Mouse (Mus musculus): ENCODE results near the gene Gm20388. TPM values are rescaled to one million over a fixed set of nuclear protein-coding genes. Genes with fewer than 3 reads are reported as not detected.
"Not testable (repeated sequence)": the region's sequence is repeated elsewhere in the genome, so short reads cannot be mapped to it uniquely, and the experiment has no call there.

The Gm20388 gene
- total RNA-seq, 1 experiment from 2014 or later = 3.6 TPM

DNA sequence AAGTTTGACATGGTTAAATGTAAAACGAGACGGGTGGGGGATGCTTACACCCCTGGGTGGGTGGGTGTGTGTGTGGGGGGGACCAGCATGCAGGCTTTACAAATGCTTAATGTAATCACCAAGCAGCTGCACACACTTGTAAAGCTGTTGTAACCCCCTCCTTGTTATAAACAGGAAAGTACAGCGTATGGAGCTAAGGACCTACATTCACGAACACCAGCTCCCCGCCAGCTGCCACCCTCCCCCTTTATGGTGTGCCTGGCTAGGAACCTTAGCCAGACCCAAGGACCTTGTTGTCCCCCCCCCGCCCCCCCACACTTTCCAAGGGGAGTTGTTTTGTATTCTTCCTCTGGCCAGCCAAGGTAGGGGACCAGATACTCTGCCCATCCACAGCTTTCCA, 1216.1 kb downstream of the Gm20388 start:
- no peak for DNase-seq

DNA sequence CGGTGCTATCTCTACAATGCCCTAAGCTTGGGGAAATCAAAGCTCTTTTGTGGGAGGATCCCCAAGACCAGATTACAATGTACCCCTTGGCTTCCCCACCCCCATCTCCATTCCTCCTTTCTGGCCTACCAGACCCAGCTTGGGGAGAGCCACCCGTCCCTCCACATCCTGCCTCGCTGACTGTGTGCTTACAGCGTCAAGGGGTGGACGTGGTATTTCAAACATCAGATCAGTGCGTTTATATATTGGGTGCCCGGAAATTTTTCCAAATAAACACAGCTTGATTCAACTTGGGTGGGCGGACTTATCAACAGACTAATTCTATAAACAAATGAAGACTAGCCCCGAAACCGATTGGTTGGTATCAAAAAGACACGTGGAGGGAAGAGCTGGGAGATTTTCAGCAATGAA, 1216.7 kb downstream of the Gm20388 start:
- no peak for DNase-seq

DNA sequence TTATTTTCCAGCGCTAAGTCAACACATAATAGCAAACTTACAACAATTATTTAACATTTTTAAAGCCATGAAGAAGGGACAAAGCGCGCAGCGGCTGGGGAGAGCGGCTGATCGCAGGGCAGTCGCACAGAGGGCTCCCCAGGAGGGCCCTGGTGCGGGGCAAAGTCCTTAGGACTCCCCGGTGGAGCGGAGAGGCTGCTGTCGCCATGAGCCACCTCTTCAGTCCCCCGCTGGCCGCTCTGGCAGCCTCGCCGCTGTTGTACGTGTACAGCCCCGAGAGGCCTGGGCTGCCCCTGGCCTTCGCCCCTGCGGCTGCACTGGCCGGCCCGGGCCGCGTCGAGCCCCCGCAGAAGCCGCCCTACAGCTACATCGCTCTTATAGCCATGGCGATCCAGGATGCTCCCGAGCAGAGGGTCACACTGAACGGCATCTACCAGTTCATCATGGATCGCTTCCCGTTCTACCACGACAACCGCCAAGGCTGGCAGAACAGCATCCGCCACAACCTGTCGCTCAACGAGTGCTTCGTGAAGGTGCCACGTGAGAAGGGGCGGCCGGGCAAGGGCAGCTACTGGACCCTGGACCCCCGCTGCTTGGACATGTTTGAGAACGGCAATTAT, 1217.2 kb downstream of the Gm20388 start, which contains the start of gene Foxl1:
Gene Foxl1 (plus strand): TSS at position 185 of the 620 bp plus-strand sequence.
- DNase-seq = no peak

DNA sequence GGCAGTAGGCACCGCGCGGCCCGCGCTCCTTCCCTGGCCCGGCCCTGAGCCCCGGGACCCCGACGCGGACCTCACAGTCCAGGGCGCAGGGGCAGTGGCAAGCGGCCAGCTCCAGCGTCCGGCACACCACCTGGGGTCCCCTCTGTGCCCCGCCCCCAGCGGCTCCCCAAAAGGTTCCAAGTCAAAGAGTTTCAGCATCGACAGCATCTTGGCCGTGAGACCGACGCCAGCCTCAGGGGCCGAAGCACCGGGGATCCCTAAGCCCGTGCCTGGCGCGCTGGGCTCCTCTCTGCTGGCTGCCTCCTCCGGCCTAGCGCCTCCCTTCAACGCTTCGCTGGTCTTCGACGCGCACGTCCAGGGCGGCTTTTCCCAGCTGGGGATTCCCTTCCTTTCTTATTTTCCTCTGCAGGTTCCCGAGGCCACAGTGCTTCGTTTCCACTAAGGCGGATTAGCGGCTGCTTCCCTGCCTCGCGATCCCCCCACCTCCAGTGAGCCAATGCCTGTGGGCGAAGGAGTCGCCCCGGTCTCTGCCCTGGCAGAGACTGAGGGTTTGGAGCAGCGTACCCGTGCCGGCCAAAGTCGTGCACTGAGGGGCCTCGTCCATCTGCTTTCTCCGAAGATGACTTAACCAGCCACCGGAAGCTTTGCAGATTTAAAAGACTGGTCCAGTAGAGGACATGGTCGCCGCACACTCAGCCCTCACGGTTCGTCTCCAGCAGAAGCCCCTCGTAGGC, 1218.1 kb downstream of the Gm20388 start:
- no peak for DNase-seq

DNA sequence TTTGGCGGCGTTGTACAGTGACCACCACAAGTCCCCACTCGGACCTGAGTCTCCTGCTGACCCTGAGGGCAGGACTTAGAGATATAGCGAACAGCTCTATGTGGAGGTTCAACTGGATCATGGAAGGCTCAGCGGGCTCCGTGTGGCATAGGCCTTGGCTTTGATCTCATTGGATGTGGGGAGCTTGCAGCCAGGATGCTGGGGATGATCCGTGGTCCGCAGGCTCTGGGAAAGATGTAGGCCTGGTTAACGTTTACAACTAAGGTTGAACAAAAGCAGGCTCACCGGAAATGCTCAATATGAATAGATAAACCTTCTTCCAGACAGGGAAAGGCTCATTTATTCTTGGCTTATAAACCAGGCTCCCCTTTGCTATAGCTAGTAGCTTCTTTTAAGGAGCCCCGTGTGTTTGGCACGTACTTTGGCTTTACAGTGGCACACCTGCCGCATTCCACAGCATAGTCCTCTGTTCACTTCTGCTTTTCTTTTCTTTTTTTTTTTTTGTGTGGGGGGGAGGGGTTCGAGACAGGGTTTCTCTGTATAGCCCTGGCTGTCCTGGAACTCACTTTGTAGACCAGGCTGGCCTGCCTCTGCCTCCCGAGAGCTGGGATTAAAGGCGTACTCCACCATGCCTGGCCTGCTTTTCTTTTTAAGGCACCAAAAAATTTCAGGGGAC, 1218.8 kb downstream of the Gm20388 start:
- DNase-seq = no peak

DNA sequence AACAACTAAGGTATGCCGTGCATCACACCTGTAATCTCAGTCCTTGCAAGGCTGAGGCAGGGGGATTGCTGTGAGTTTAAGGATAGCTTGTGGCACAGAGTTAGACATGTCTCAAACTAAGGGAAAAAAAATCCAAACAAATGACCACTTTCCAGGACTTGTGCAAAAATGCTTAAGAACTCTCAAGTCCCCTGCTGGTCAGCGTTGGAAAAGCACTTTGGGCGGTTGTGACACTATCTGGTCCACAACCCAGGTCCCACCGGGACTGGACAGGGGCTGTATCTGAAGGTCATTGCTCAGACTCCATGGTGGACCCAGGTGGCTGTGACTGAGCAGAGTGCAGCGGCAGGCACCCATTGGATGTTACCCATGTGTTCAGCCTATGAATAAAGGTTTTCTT, 1219.9 kb downstream of the Gm20388 start:
- no peak for DNase-seq

DNA sequence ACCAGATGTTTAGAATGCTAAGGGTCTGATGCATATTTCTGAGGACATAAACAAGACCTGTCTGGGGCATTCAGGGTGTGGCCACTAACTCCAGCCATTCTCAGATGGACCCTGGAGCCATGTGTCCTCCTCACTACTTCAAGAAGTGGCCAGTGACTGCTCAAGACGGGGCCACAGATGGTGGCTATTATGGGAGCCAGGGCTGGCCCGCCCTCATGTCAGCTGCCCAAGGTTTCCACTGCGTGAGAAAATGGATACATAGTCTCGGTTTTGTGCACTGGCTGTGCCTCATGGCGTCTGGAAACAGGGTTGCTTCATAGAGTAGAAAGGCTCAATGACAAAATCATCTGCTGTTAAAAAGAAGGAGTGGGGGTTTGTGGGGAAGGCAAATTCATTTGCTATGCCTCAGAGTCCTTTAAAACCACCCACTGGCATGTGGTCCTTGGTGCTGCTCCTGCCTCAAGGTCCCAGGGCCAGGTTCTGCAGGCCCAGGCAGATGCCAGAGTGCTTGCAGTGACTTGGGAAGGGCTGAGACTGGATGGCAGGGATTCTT, 1222.4 kb downstream of the Gm20388 start:
- DNase-seq = no peak

DNA sequence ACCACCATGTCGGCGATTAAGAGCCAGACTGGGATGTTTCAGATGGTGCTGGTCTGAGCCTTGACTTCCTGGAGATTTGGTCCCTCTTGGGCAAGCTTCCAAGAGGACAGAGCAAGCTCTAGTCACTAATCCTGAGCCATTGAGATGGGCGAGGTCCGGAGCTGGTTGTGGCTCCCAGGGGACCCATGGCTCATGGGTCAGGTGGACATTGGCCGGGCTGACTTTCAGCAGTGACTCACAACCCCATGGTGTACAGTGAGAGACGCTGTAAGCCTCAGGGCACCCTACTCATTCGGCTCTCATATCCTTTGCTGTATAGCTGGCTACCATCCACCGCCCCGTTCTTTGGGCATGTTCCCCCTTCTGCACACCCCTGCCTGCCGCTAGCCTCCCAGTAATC, 1223.5 kb downstream of the Gm20388 start:
- no peak for DNase-seq

DNA sequence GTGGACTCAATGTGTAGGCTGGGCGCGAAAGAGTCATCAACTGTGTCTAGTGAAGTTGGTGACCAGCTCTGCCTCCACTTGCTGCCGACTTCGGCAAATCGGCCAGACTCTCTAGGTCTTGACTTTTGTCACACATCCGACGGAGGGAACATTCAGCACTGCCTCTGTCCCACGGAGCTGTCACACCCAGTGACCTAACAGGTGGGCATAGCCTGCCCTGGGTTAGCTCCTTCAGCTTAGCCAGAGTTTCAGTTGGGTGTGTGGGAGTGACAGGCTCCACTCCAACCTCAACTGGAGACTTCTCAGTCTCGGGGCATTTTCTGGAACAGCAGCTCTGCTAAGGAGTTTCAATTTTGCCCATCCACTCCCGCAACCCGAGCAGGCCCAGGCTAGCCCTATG, 1223.9 kb downstream of the Gm20388 start:
- DNase-seq = no peak

DNA sequence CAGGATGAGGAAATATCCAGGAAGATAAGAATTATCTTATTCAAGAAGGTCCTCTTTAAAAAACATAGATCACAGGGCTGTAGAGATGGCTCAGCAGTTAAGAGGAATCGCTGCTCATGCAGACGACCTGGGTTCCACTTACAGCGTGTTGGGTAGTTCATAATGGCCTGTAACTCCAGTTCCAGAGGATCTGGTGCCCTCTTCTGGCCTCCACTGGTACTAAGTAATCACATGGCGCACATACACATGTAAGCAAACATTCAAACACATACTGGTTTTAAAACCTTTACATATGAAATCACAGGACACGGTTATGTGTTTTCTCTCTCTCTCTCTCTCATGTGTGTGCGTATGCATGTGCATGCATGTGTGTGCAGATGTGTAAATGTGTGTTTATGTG, 1226.2 kb downstream of the Gm20388 start:
- no peak for DNase-seq

DNA sequence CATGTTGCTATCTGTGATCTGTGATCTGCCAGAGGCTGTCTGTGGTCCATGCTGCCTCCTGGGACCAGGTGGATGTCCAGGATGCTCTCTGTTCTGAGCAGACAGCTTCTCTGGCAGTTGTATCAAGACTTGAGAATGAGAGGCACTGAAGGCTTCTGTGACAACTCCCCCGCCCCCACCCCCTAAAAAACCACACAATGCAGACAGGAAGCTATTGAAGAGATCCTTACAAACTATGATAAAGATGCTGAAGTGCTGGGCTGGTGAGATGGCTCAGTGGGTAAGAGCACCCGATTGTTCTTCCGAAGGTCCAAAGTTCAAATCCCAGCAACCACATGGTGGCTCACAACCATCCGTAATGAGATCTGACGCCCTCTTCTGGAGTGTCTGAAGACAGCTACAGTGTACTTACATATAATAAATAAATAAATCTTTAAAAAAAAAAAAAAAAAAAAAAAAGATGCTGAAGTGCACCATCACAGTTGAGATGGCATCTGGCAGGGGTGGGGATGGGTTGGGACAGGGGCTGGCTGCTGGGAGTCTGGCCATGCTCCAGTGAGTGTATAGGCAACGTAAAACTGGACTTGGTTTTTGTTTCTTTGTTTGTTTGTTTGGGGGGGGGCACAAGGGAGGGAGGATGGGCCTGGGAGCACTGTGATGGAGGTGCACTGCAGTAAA, 1235.0 kb downstream of the Gm20388 start:
- not testable (repeated sequence) for DNase-seq

DNA sequence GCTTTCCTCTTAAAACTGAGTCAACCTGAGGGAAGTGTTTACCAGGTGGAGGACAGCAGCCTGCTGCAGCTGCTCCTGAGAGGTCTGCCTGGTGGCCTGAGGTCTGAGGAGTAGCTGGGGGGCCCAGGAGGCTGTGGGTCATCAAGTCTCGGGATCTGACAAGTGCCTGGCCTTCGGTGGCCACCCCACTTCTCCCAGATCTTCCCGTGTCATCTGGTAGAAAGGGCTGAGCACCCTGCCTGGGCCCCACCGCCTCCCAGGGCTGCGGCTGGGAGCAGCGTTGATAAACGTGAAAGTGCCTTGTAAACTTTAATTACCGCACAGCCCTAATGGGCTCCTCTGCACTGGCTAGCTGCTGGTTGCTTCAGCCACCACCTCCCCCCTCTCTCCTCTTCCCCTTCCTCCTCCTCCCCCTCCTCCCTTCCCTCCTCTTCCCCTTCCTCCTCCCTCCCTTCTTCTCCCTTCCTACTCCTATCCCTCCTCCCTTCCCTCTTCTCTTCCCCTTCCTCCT, 1238.0 kb downstream of the Gm20388 start:
- no peak for DNase-seq

DNA sequence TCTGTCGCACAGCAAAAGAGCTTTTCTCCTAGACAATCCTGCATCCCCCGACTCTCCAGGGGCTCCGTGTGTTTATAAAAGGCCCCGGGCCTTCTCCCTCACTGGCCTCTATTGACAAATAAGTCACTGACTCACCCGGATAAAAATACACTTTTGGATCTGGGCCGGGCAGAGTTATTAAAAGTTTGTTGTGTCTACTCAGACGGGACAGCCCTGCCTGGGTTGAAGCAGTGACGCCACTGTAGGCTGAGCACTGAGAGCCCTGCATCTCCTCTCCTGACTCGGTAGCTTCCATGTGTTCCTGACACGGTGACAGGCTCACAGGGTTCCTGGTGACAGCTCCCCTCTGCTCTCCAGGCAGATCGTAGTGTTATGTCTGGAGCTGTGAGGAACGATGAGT, 1241.8 kb downstream of the Gm20388 start:
- DNase-seq = no peak

DNA sequence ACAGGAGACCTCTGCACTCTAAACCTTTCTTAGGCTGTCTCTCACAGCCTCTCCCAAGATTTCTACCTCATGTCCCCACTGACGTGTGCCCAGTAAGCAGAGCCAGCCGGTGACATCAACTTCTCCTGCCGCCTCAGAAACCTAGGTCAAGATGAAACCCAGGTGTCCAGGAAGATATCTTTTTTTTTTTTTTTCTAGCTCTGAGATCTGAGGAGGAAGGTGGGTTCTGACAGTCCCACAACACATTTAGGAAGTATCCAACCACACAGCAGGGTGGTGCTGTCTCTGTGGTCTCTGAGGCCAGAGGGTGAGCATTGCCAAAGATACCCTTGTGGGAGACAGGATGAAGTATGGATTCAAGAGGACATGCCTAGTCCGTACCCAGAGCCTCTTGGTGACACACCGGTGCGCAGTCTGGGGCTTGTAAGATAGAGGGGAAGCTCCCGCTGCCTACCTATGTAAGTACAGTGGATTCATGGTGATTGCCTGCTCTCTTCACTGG, 1246.4 kb downstream of the Gm20388 start:
- no peak for DNase-seq

DNA sequence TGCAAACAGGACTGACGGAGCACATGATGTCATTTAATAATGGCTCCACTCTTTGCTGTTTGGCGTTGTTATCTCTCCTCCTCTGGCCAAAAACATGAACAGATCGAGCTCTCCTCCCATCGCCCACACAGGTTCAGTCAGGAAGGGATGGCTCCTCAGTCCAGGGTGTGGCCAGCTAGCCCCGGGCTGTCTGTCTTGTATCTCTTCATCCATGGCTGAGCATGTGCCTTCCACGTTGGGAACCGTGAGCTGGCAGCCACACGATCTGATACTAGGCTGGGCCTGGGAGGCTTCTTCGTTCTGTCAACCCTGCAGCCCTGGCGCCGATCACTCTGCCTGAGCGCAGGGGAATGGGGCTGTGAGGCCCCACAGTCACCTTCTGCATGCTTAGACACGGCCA, 1248.2 kb downstream of the Gm20388 start:
- DNase-seq = no peak

DNA sequence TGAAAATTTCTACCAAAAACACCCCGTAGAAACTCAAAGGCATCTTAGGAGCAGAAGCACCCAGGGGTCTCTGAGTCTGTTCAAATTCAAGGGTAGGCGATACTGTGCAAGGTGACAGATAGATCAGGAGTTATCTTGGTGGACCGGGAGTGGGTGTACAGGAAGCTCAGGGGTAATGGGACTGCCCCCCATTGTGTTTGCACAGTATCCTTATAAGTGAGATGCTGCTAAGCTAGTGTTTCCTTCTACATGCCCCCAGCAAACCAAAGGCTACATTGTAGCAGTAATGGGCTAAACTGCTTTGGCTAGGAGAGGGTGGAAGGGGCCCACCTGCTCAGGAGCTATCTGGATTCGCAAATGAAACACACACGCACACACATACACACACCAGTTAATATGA, 1250.8 kb downstream of the Gm20388 start:
- DNase-seq = no peak

DNA sequence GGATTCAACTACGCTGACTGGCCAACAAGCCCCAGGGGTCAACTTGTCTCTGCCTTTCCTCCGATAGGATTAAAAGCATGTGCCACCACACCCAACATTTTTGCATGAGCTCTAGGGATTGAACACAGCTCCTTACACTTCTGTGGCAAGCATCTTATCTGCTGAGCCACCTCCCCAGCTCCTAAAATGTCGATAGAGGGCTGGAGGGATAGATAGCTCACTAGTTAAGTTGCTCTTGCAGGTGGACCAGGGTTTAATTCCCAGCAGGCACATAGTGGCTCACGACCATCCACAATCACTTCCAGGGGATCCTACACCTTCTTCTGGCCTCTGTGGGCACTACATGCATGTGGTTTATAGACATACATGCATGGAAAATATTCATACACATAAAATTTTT, 1251.8 kb downstream of the Gm20388 start:
- DNase-seq = no peak

DNA sequence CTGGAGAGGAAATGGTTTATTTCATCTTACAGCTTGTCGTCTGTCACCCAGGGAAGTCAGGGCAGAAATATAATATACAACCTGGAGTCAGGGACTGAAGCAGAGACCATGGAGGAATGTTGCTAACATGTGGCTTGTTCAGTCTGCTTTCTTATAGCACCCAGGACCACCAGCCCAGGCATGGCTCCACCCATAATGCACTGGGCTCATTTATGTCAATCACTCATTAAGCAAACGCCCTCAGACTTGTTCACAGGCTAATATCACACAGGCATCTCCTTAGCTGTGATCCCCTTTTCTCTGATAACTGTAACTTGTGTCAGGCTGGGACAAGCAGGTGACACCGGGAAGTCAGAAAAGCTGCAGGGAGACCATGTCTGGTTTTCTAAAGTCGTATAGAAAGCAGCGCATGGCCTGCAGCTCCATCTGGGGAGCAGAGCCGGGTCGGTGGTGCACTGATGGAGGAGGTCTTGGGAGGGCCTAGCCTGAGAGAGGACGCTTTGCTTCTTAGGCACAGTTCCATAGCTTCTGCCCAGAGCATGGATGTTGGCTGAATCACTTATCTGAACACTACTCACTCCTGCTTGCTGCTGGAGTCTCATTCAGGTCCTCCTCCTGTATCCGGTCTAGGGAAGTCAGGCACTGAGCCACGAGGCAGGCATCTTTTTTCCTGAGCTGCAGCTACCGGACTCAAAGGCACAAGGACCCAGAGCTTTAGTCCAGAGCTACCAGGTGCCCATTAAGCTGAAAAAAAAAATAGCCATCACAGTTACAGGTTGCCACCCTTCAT, 1252.5 kb downstream of the Gm20388 start:
- no peak for DNase-seq

DNA sequence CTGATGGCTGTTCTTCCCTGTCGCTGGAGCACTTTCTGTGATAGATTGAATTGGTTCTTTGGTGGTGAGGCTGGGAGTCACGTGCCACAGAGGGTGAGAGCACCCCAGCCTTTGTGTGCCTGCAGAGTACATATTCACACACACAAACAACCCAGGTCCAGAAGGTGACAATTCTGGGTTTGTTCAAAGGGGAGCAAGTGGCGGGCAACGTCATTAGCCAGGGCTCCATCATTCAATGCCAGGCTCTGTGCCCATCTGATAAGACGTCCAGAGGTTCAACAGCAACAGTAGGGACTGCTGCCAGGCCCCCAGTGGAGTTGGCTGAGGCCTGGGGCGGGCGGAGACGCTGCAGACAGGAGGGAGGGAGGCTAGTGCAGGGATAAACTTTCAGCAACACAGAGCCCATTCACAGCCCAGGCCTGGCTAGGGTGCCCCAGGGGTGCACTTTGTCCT, 1253.4 kb downstream of the Gm20388 start:
- peak; percentile 72 for DNase-seq

DNA sequence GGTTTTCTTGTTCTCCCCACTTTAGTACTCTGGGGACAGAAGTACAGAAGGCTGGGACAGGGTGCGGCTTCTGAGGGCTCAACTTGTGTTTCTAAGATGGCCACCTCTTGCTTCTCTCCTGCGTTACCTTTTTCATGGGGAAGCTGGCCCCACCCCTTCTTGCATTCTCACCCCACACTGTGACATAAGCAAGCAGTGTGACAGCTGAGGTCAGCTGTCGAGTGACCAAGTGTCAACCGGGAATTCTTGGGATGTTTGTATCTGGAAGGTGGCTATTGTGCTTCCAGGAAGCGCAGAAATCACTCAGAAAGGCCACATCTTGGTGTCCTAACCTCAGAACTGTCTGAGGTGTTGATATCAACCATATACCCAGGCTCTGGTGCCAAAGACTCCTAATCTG, 1257.4 kb downstream of the Gm20388 start:
- DNase-seq = no peak

DNA sequence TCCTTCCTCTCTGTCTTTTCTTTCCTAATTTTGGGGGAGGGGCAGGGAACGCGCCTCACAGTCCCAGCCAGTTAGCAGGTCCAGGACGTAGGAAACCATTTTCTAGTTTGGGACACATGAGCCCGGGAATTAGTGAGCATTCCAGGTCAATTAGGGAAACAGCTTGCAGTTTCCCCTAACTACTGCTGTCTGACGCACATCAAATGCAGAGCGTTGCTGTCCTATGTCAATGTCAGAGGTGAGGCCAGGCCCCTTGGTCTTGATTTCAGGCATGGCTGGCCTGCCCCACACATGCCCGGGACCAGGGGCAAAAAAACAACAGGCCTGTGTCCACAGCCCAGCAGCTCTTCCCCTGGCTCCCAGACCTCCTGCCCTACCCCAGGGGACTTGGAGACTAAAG, 1259.5 kb downstream of the Gm20388 start:
- DNase-seq = no peak
